Mouse (Mus musculus) heart, embryonic 11.5 days (tissue): ENCODE measurements around the gene Shisa4. TPM values are rescaled to one million over a fixed set of nuclear protein-coding genes. Genes with fewer than 3 reads are reported as not detected.

Experiments
- ATAC-seq: fragments of 200-750 bp; cut with Nextera tagmentation; replicated peaks from 2 replicates; pipeline ENCODE4 v1.8.0; 2017; ENCODE audit warnings: moderate library complexity; ENCODE audit not compliant: insufficient number of reproducible peaks, low FRiP score, low TSS enrichment
- H3K27ac ChIP-seq: fragments of 300-500 bp; sonication (generic); 2 replicates; pipeline ENCODE4 v1.5.1; 2014; ENCODE audit warnings: mild to moderate bottlenecking, low read depth, low read length
- H3K27me3 ChIP-seq: fragments of 300-500 bp; sonication (generic); 2 replicates; pipeline ENCODE4 v1.6.1; 2014; ENCODE audit warnings: mild to moderate bottlenecking, low read length, mixed read lengths; ENCODE audit not compliant: control insufficient read depth, insufficient read depth
- H3K36me3 ChIP-seq: fragments of 300-500 bp; sonication (generic); 2 replicates; pipeline ENCODE4 v1.6.1; 2014; ENCODE audit warnings: mild to moderate bottlenecking, low read length, moderate library complexity, mixed read lengths; ENCODE audit not compliant: control insufficient read depth, insufficient read depth
- H3K4me1 ChIP-seq: fragments of 300-500 bp; sonication (generic); 2 replicates; pipeline ENCODE4 v1.6.1; 2014; ENCODE audit warnings: low read length; ENCODE audit not compliant: control insufficient read depth, insufficient read depth
- H3K4me2 ChIP-seq: fragments of 300-500 bp; sonication (generic); 2 replicates; pipeline ENCODE4 v1.6.1; 2014; ENCODE audit warnings: mild to moderate bottlenecking, moderate library complexity
- H3K4me3 ChIP-seq: fragments of 300-500 bp; sonication (generic); 2 replicates; pipeline ENCODE4 v1.5.1; 2014; ENCODE audit warnings: low read depth, low read length
- H3K9ac ChIP-seq: fragments of 300-500 bp; sonication (generic); 2 replicates; pipeline ENCODE4 v1.6.1; 2014; ENCODE audit warnings: mild to moderate bottlenecking, low read depth, low read length, moderate library complexity
- H3K9me3 ChIP-seq: fragments of 300-500 bp; sonication (generic); replicated peaks from 2 replicates; pipeline ENCODE4 v1.6.1; 2016; ENCODE audit warnings: low read length; ENCODE audit not compliant: control insufficient read depth
- WGBS: fragments of 180-500 bp; shearing (Covaris S2); extraction: QIAGEN DNeasy Blood & Tissue Kit; methylation state at CpG from one replicate; pipeline ENCODE4 v1.1.7; 2014; ENCODE audit not compliant: insufficient replicate concordance; 5-methylcytosine and 5-hydroxymethylcytosine counted together
- polyA plus RNA-seq: library from polyadenylated mRNA; unstranded; fragments of >200 nt; fragmentation: Nextera tagmentation; extraction: Ambion mirVana; gene quantifications from 2 replicates; pipeline ENCODE4 v1.2.1, GENCODE M21; 2014

Shisa4 gene
- polyA plus RNA-seq: 25.6 and 27.0 TPM in 2 replicates

DNA sequence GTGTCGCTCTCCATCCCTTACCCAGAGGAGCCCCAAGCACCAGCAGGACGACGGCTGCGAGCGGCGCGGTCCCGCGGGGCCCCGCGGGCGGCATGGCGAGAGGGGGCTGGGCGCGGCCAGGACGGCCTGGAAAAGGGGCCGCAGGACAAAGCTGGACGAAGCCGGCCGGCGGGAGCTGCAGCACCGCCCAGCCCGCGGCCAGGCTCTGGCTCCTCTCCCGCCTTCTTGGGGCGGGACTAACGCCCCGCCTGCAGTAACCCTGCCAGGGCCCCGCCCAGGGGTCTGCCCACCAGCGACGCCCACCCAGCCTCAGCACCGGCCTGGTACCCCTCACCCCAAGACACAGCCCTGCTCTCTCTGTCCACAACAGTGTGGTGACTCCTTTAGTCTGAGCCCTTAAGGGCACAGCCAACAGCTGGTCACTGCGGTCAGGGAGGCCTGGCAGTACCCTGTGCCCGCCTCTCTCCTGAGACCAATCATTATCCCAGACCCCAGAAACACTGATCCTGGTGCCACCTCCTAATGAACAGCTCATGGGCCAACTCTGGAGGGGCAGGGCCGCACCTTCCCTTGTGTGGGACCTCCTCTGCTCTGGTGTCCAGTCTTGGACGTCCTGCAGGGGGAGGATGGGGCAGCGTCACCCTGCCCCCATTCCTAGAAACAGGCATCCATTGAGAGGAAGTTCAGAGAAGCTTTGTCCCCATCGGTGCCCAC, at the start of gene Shisa4:
TSS of gene Shisa4 (minus strand) at position 370 of the 714 bp plus-strand sequence.
- WGBS: 3% methylated on average over 38 of the region's 38 CpGs
- Histone ChIP-seq H3K9ac (peak within 1 kb of the TSS; percentile 84), H3K36me3 (no peaks in the 10 kb centered on the region), H3K9me3 (no peaks in the 10 kb centered on the region), H3K4me2 (peak within 1 kb of the TSS; percentile 98), H3K4me1 (peaks cover 30% of the 10 kb centered on the region), H3K27me3 (no peaks in the 10 kb centered on the region), H3K27ac (0 out of 2 replicates have a peak within 1 kb of the TSS, but pooled peaks have one; percentile 22), H3K4me3 (peak within 1 kb of the TSS; percentile 60)
- ATAC-seq: peak; percentile 79

DNA sequence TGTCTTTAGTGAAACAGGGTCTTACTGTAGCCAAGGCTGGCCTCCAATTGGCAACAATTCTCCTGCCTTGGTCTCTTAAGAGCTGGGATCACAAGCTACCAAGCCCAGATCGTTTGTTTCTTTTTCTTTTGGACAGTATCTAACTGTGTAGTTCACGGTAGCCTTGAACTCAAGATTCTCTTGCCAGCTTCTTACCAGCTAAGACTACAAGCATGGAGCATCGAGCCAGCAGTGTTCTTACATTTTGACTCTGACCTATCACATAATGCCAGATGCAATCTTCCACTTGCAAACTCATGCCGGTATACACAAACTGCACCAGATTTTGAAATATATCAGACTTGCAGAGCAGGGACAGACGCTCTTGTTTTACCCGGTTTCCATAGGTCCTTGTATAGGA, 47.7 kb upstream of the Shisa4 start:
- no peak overlapping the region for H3K27ac ChIP-seq
- WGBS: 92% methylated on average over 6 of the region's 6 CpGs
- H3K4me3 ChIP-seq: no peak overlapping the region
- H3K4me2 ChIP-seq: no peak overlapping the region
- no peaks in the 10 kb centered on the region for H3K27me3 ChIP-seq
- H3K4me1 ChIP-seq: 0 out of 2 replicates have a peak, but pooled peaks cover under 1% of the 10 kb centered on the region
- peaks cover 28% of the 10 kb centered on the region for H3K36me3 ChIP-seq
- H3K9ac ChIP-seq: no peak overlapping the region
- H3K9me3 ChIP-seq: no peaks in the 10 kb centered on the region
- no peak for ATAC-seq

DNA sequence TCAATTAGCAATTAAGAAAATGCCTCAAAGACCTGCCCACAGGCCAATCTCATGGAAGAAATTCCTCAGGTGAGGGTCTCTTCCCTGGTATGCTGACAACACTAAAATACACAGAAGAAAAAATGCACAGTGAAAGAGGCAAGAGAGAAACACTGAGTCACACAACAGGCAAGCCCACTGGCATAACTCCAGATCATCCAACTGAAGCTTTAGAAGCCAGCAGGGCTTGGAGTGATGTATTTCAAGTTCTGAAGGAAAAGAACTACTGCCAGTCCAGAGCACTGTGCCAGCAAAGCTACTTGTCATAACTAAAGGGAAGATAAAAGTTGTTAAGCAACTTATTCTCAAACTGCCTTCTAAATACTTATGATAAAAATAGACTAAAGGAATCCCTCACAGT, 39.0 kb upstream of the Shisa4 start:
- H3K27me3 ChIP-seq: no peaks in the 10 kb centered on the region
- H3K4me2 ChIP-seq: no peak overlapping the region
- ATAC-seq: no peak
- H3K4me3 ChIP-seq: no peak overlapping the region
- peaks cover 15% of the 10 kb centered on the region for H3K4me1 ChIP-seq
- H3K9ac ChIP-seq: no peak overlapping the region
- no peaks in the 10 kb centered on the region for H3K9me3 ChIP-seq
- H3K27ac ChIP-seq: no peak overlapping the region
- H3K36me3 ChIP-seq: peaks cover 49% of the 10 kb centered on the region

DNA sequence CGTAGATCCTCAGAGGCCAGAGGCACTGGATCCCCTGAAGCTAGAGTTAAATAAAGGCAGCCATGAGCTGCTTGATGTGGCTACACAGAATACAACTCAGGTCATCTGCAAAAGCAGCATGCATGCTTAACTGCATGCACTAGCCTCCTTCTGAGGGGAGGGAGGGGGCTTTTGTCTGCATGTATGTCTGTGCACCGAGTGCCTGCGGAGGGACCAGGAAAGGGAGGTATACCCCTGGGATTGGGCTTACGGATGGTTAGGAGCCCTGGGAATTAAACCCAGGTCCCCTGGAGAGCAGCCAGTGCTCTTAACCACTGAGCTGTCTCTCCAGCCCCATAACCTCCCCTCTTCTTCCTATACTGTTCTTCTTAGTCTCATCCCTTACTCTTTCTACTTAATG, 37.1 kb upstream of the Shisa4 start:
- peaks cover 15% of the 10 kb centered on the region for H3K4me1 ChIP-seq
- no peaks in the 10 kb centered on the region for H3K9me3 ChIP-seq
- H3K36me3 ChIP-seq: peaks cover 45% of the 10 kb centered on the region
- H3K9ac ChIP-seq: no peak overlapping the region
- WGBS: 81% methylated on average over 4 of the region's 4 CpGs
- no peak for ATAC-seq
- no peaks in the 10 kb centered on the region for H3K27me3 ChIP-seq
- no peak overlapping the region for H3K4me2 ChIP-seq
- no peak overlapping the region for H3K4me3 ChIP-seq
- H3K27ac ChIP-seq: 0 out of 2 replicates have a peak overlapping the region, but pooled peaks have one; percentile 22

DNA sequence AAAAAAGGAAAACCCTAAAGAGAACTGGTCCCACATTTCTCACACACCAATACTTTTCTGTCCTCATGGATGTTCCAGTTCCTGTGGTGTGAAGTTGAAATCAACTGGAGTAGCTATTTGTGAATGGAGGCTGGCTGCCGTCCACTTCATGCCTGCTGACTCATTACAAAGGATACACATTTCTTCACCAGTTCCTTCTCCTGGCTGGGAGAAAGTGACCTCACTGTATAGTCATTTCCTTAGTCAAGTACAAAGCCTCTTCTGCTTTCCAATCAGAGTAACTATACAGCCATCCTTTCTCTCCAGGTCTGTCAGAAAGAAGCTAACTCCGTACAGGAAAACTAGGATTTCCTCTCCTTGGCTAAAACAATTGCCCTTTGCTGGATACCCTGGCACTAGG, 35.9 kb upstream of the Shisa4 start:
- Histone ChIP-seq H3K4me2 (no peak overlapping the region), H3K4me1 (peaks cover 15% of the 10 kb centered on the region), H3K9me3 (no peaks in the 10 kb centered on the region), H3K27ac (peak overlapping the region; percentile 62), H3K36me3 (peaks cover 43% of the 10 kb centered on the region), H3K4me3 (no peak overlapping the region), H3K9ac (peak overlapping the region; percentile 1; the same call in 1 of the 2 replicates), H3K27me3 (no peaks in the 10 kb centered on the region)
- ATAC-seq: 0 out of 2 replicates have a peak, but pooled peaks have one; percentile 59
- 47% methylated on average over 2 of the region's 2 CpGs for WGBS

GRCm38 (mm10) chr1:135408973-135409372, 33.9 kb upstream of the Shisa4 start:
- WGBS: 87% methylated on average over 4 of the region's 4 CpGs
- Histone ChIP-seq H3K9me3 (no peaks in the 10 kb centered on the region), H3K4me2 (no peak overlapping the region), H3K27me3 (no peaks in the 10 kb centered on the region), H3K36me3 (peaks cover 49% of the 10 kb centered on the region), H3K4me1 (peaks cover 14% of the 10 kb centered on the region), H3K9ac (no peak overlapping the region), H3K4me3 (no peak overlapping the region), H3K27ac (no peak overlapping the region)
- ATAC-seq: no peak

DNA sequence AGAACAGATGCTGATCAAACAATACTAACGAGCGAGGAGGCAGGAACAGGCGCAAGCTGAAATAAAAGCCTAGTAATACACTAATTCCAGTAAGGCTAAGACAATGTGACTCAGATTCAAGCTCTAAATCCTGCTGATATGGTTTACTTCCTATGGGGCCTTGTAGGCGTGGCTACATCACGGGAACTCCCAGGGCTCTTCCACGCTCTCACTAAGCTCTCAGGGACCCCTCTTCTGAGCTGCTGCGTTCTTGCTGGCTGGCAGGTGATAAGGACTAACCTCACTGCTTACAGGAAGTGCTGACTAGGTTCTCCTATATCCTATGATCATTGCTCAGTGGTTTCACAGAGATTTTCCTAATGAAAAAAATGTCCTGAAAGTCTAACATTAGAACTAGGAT, 30.3 kb upstream of the Shisa4 start:
- Histone ChIP-seq H3K4me3 (no peak overlapping the region), H3K4me1 (no peaks in the 10 kb centered on the region), H3K9ac (no peak overlapping the region), H3K27me3 (no peaks in the 10 kb centered on the region), H3K27ac (no peak overlapping the region), H3K9me3 (no peaks in the 10 kb centered on the region), H3K36me3 (peaks cover 53% of the 10 kb centered on the region), H3K4me2 (no peak overlapping the region)
- WGBS: 61% methylated on average over 7 of the region's 7 CpGs
- ATAC-seq: no peak

DNA sequence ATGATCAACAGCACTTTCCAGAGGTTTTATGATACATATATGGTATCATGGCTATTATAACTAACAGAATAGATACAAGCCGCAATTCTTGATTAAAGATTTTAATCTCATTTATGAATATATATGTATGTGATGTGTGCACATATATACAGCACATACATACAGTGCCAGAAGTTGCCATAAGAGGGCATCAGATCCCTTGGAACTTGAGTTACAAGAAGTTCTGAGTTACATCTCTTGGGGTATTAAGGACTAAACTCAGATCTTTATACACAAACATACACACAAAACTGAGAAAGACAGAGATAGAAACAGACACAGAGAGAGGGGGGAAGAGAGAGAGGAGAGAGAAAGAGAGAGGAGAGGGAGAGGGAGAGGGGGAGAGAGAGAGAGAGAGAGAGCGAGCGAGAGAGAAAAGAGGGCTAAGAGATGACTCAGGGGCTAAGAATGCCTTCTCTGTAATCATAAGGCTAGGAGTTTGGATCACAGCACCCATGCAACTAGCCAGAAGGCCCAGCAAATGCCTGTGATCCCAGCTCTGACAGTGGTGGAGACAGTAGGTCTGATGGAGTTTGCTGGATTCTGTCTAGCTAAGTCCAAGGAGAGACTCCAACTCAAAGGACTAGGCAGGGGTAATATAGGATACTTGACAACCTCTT, 26.5 kb upstream of the Shisa4 start:
- no peak overlapping the region for H3K9ac ChIP-seq
- H3K4me2 ChIP-seq: no peak overlapping the region
- no peak overlapping the region for H3K27ac ChIP-seq
- no peak overlapping the region for H3K4me3 ChIP-seq
- 81% methylated on average over 3 of the region's 3 CpGs for WGBS
- no peaks in the 10 kb centered on the region for H3K4me1 ChIP-seq
- no peaks in the 10 kb centered on the region for H3K9me3 ChIP-seq
- peaks cover 51% of the 10 kb centered on the region for H3K36me3 ChIP-seq
- ATAC-seq: no peak
- no peaks in the 10 kb centered on the region for H3K27me3 ChIP-seq
